Mouse (Mus musculus) embryonic facial prominence, embryonic 12.5 days (tissue): ENCODE data around the gene Rasgrp3. TPM values are rescaled to one million over a fixed set of nuclear protein-coding genes. Genes with fewer than 3 reads are reported as not detected.

Experiments used
- ATAC-seq: fragments of 200-750 bp; cut with Nextera tagmentation; 2 replicates; pipeline ENCODE4 v1.8.0; 2017; ENCODE audit not compliant: insufficient number of reproducible peaks, insufficient read depth, low FRiP score, low TSS enrichment
- H3K27ac ChIP-seq: fragments of 300-500 bp; sonication (generic); 2 replicates; pipeline ENCODE4 v1.5.1; 2016; ENCODE audit warnings: mild to moderate bottlenecking
- H3K27me3 ChIP-seq: fragments of 300-500 bp; sonication (generic); 2 replicates; pipeline ENCODE4 v1.6.1; 2016; ENCODE audit warnings: mild to moderate bottlenecking, moderate library complexity
- H3K36me3 ChIP-seq: fragments of 300-500 bp; sonication (generic); 2 replicates; pipeline ENCODE4 v1.6.1; 2016; ENCODE audit warnings: mild to moderate bottlenecking
- H3K4me1 ChIP-seq: fragments of 300-500 bp; sonication (generic); 2 replicates; pipeline ENCODE4 v1.6.1; 2016
- H3K4me2 ChIP-seq: fragments of 300-500 bp; sonication (generic); replicated peaks from 2 replicates; pipeline ENCODE4 v1.6.1; 2016; ENCODE audit warnings: mild to moderate bottlenecking, moderate library complexity
- H3K4me3 ChIP-seq: fragments of 300-500 bp; sonication (generic); 2 replicates; pipeline ENCODE4 v1.5.1; 2016; ENCODE audit warnings: mild to moderate bottlenecking
- H3K9ac ChIP-seq: fragments of 300-500 bp; sonication (generic); 2 replicates; pipeline ENCODE4 v1.6.1; 2016; ENCODE audit warnings: mild to moderate bottlenecking, moderate library complexity
- H3K9me3 ChIP-seq: fragments of 300-500 bp; sonication (generic); 2 replicates; pipeline ENCODE4 v1.6.1; 2016; ENCODE audit warnings: mild to moderate bottlenecking, moderate library complexity
- WGBS: fragments of 180-500 bp; shearing (Covaris S2); methylation state at CpG from one replicate; pipeline ENCODE4 v1.1.7; 2016; 5-methylcytosine and 5-hydroxymethylcytosine counted together
- polyA plus RNA-seq: library from polyadenylated mRNA; unstranded; fragments of >200 nt; fragmentation: Nextera tagmentation; extraction: Ambion mirVana; gene quantifications from 2 replicates; pipeline ENCODE4 v1.2.1, GENCODE M21; 2016

Rasgrp3 gene
- polyA plus RNA-seq, 1 experiment from 2014 or later, result 9.7 TPM

GRCm38 (mm10) chr17:75506097-75506675, 70.5 kb downstream of the Rasgrp3 start:
- Histone ChIP-seq H3K36me3 (no peaks in the 10 kb centered on the region), H3K4me2 (no peak overlapping the region), H3K9me3 (no peaks in the 10 kb centered on the region), H3K4me1 (no peaks in the 10 kb centered on the region), H3K9ac (no peak overlapping the region), H3K4me3 (no peak overlapping the region), H3K27ac (no peak overlapping the region), H3K27me3 (no peaks in the 10 kb centered on the region)
- WGBS, result 86% methylated on average over 10 of the region's 10 CpGs
- no peak for ATAC-seq

GRCm38 (mm10) chr17:75506708-75507641, 71.3 kb downstream of the Rasgrp3 start:
- Histone ChIP-seq H3K4me2 (no peak overlapping the region), H3K36me3 (no peaks in the 10 kb centered on the region), H3K9me3 (no peaks in the 10 kb centered on the region), H3K27ac (no peak overlapping the region), H3K4me3 (no peak overlapping the region), H3K9ac (no peak overlapping the region), H3K27me3 (no peaks in the 10 kb centered on the region), H3K4me1 (no peaks in the 10 kb centered on the region)
- ATAC-seq, result no peak
- WGBS, result 84% methylated on average over 10 of the region's 10 CpGs

- Histone ChIP-seq H3K27me3 (no peaks in the 10 kb centered on the region), H3K9me3 (no peaks in the 10 kb centered on the region), H3K27ac (no peak overlapping the region), H3K4me3 (no peak overlapping the region), H3K9ac (no peak overlapping the region), H3K4me1 (no peaks in the 10 kb centered on the region), H3K4me2 (no peak overlapping the region), H3K36me3 (no peaks in the 10 kb centered on the region)
- no peak for ATAC-seq
- WGBS, result 90% methylated on average over 5 of the region's 5 CpGs
Observed at GRCm38 (mm10) chr17:75509257-75509656, 73.6 kb downstream of the Rasgrp3 start.

- ATAC-seq, result no peak
- Histone ChIP-seq H3K9me3 (no peaks in the 10 kb centered on the region), H3K4me2 (no peak overlapping the region), H3K9ac (no peak overlapping the region), H3K27me3 (no peaks in the 10 kb centered on the region), H3K4me3 (no peak overlapping the region), H3K4me1 (no peaks in the 10 kb centered on the region), H3K27ac (no peak overlapping the region), H3K36me3 (no peaks in the 10 kb centered on the region)
- 74% methylated on average over 4 of the region's 4 CpGs for WGBS
Observed at GRCm38 (mm10) chr17:75516591-75516990, 80.9 kb downstream of the Rasgrp3 start.

GRCm38 (mm10) chr17:75518181-75518901, 82.6 kb downstream of the Rasgrp3 start:
- ATAC-seq, result no peak
- Histone ChIP-seq H3K4me2 (no peak overlapping the region), H3K27ac (no peak overlapping the region), H3K9ac (no peak overlapping the region), H3K9me3 (no peaks in the 10 kb centered on the region), H3K36me3 (no peaks in the 10 kb centered on the region), H3K27me3 (no peaks in the 10 kb centered on the region), H3K4me3 (no peak overlapping the region), H3K4me1 (no peaks in the 10 kb centered on the region)
- WGBS, result 52% methylated on average over 8 of the region's 8 CpGs

GRCm38 (mm10) chr17:75519239-75519900, 83.7 kb downstream of the Rasgrp3 start:
- no peaks in the 10 kb centered on the region for H3K4me1 ChIP-seq
- no peak overlapping the region for H3K4me2 ChIP-seq
- no peak overlapping the region for H3K4me3 ChIP-seq
- H3K36me3 ChIP-seq, result no peaks in the 10 kb centered on the region
- no peaks in the 10 kb centered on the region for H3K9me3 ChIP-seq
- no peak overlapping the region for H3K27ac ChIP-seq
- ATAC-seq, result no peak
- H3K27me3 ChIP-seq, result no peaks in the 10 kb centered on the region
- H3K9ac ChIP-seq, result no peak overlapping the region
- WGBS, result 75% methylated on average over 8 of the region's 8 CpGs

GRCm38 (mm10) chr17:75521236-75521842, 85.6 kb downstream of the Rasgrp3 start:
- H3K36me3 ChIP-seq, result no peaks in the 10 kb centered on the region
- H3K4me1 ChIP-seq, result no peaks in the 10 kb centered on the region
- 20% methylated on average over 6 of the region's 6 CpGs for WGBS
- H3K9me3 ChIP-seq, result no peaks in the 10 kb centered on the region
- ATAC-seq, result no peak
- H3K27ac ChIP-seq, result no peak overlapping the region
- no peak overlapping the region for H3K4me3 ChIP-seq
- no peak overlapping the region for H3K4me2 ChIP-seq
- H3K9ac ChIP-seq, result no peak overlapping the region
- no peaks in the 10 kb centered on the region for H3K27me3 ChIP-seq

- WGBS, result 28% methylated on average over 9 of the region's 9 CpGs
- no peaks in the 10 kb centered on the region for H3K9me3 ChIP-seq
- no peak overlapping the region for H3K27ac ChIP-seq
- no peaks in the 10 kb centered on the region for H3K4me1 ChIP-seq
- no peak overlapping the region for H3K9ac ChIP-seq
- no peak overlapping the region for H3K4me2 ChIP-seq
- H3K27me3 ChIP-seq, result no peaks in the 10 kb centered on the region
- no peak overlapping the region for H3K4me3 ChIP-seq
- H3K36me3 ChIP-seq, result no peaks in the 10 kb centered on the region
- ATAC-seq, result no peak
Observed at GRCm38 (mm10) chr17:75522347-75523065, 86.8 kb downstream of the Rasgrp3 start.

- H3K9me3 ChIP-seq, result no peaks in the 10 kb centered on the region
- 55% methylated on average over 3 of the region's 3 CpGs for WGBS
- H3K36me3 ChIP-seq, result no peaks in the 10 kb centered on the region
- no peaks in the 10 kb centered on the region for H3K27me3 ChIP-seq
- H3K4me2 ChIP-seq, result no peak overlapping the region
- H3K4me3 ChIP-seq, result no peak overlapping the region
- ATAC-seq, result no peak
- H3K27ac ChIP-seq, result no peak overlapping the region
- H3K9ac ChIP-seq, result no peak overlapping the region
- no peaks in the 10 kb centered on the region for H3K4me1 ChIP-seq
Observed at GRCm38 (mm10) chr17:75523812-75524211, 88.1 kb downstream of the Rasgrp3 start.

GRCm38 (mm10) chr17:75526411-75526810, 90.7 kb downstream of the Rasgrp3 start:
- no peak for ATAC-seq
- no peak overlapping the region for H3K4me2 ChIP-seq
- H3K27me3 ChIP-seq, result no peaks in the 10 kb centered on the region
- no peak overlapping the region for H3K4me3 ChIP-seq
- 0 out of 2 replicates have a peak, but pooled peaks cover 5% of the 10 kb centered on the region for H3K36me3 ChIP-seq
- H3K4me1 ChIP-seq, result no peaks in the 10 kb centered on the region
- 92% methylated on average over 1 of the region's 1 CpGs for WGBS
- H3K27ac ChIP-seq, result no peak overlapping the region
- no peaks in the 10 kb centered on the region for H3K9me3 ChIP-seq
- no peak overlapping the region for H3K9ac ChIP-seq
